Mouse (Mus musculus) heart, adult 8-10 months (tissue): Measurements from ENCODE around the gene Sh3pxd2a. TPM values are rescaled to one million over a fixed set of nuclear protein-coding genes. Genes with fewer than 3 reads are reported as not detected.

Experiments used
- DNase-seq: peaks from one replicate; pipeline ENCODE4 v3.0.0; 2022; ENCODE audit warnings: low spot score
- total RNA-seq, 4 experiments: library from RNA; stranded (reverse); gene quantifications; 2 replicates each; pipeline ENCODE4 v1.2.4; 2022

Gene Sh3pxd2a
- total RNA-seq, 4 experiments from 2014 or later, result 40.6 to 54.7 (median 46.2) TPM

DNA sequence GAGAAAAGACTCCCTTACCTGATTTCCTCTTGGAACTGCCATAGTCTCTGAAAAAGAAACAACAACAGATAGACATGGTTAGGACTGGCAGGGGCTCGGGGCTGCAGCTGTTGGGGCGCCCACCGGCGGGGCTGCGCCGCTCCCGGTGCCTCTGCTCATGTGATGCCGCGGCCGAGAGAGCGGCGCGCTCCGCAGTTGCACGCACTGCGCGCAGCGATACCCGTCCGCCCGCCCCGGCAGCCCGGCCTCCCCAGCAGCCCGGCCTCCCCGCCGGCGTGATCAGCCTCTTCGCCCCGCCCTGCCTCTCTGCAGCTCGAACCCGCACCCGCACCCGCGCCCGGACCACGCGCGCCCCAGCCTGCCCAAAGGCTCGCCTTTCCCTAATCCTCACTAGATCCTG, 120.8 kb downstream of the Sh3pxd2a start:
- no peak for DNase-seq

GRCm38 (mm10) chr19:47339165-47339564, 125.0 kb downstream of the Sh3pxd2a start:
- peak; percentile 86 for DNase-seq

DNA sequence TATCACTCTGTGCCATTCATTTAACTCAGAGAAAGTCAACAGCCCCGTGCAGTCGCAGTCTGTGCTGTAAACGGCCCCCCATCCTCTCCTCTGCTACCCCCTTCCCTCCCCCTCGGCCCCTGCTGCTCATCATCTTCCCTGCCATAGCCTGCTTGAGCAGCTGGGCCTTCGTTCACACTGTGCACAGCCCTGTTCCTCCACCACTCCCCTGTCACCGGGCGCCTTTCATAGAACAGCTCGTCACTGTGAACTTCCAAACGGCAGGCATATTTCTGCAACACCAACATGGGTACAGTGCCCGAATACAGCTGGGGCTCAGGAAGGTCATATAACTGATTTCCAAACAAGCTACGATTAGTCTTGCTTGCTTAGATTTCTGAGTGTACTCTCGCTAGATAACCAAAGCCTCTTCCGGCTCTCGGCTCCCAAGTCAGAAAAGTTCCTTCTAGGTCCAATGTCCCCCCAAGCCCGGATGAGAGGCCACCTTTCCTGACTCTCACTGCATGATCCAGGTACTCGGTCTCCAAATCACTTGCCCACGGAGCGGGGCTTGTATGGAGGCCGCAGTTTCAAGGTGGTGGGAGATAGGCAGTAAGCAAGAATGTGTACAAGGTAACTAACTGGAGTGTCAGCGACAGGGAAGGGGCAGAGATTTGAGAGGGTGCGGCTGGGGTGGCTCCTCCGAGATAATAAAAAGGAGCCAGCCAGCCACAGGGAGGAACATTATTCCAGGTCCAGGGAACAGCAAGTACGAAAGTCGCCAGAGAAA, 125.6 kb downstream of the Sh3pxd2a start:
- DNase-seq, result no peak

GRCm38 (mm10) chr19:47337743-47338142, 126.5 kb downstream of the Sh3pxd2a start:
- DNase-seq, result peak; percentile 88

DNA sequence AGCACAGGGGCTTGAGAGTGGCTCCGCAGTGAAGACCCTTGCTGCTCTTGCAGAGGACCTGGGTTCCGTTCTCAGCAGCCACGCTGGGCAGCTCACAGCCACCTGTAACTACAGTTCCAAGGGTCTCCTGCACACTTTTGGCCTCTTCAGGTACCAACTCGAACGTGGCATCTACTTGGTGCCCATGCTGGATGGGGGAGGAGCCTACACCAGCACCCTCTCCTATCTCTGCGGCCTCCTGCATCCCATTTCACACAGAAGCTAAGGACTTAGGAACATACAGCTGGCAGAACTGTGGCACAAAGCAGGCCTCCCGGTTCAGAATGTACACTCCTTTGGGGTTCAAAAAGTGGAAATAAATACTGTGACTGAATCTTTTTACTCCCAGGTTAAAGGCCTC, 127.0 kb downstream of the Sh3pxd2a start:
- no peak for DNase-seq

DNA sequence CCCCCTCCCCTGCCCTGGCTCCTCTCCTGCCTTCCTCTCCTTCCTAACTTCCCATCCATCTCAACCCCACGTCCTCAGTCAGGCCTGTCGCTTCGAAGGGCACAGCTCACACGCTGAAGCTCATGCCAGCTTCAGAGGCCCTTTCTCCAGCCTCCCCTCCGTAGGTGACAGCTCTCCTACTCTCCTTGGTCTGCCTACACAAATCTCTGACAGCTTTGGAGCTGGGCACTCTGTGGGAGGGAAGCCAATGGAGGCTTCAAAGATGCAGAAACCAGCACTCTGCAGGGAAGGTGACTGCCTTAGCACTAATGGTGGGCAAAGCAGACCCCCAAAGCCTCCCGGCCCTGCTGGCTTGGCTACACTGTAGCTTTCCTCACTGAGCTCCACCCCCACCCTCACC, 128.9 kb downstream of the Sh3pxd2a start:
- DNase-seq, result no peak

- no peak for DNase-seq
Observed at GRCm38 (mm10) chr19:47334713-47335112, 129.5 kb downstream of the Sh3pxd2a start.

GRCm38 (mm10) chr19:47330743-47331227, 133.4 kb downstream of the Sh3pxd2a start:
- DNase-seq, result peak; percentile 77

- no peak for DNase-seq
Observed at GRCm38 (mm10) chr19:47329102-47329501, 135.1 kb downstream of the Sh3pxd2a start.

DNA sequence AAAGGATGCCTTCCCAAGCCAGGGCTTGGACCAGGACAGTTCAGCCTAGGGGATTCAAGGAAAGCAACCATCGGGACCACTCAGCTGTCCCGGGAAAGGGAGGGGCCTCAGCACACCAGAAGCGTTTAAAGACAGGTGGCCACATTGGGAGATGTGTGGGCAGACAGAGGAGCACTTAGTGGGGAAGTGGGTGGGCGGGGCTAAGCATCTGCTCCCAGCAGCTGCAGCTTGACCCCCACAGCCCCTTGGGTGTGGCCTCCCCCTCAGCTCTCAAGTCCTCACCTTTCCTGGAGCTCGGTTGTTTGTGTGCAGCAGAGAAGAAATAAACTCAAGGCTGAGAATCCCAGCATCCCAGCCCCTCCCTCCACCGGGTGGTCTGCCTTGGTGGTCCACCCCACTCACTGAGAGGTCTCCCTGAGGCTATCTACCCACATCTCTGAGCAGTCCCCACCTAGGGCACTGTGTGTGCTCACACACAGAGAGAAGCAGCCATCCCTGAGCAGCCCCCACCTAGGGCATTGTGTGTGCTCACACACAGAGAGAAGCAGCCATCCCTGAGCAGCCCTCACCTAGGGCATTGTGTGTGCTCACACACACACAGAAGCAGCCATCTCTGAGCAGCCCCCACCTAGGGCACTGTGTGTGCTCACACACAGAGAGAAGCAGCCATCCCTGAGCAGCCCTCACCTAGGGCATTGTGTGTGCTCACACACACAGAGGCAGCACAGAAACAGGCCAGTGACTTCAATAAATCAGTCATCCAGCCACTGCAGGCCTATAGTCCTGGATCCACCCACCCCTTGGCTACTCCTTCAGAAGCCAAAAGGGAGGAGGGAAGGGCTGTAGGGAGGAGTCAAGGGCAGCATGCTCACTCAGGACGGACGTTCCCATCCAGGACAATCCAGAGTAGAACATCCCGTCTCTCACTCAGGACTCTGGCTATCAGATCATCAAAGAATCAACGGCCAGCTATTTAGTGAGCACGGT, 136.0 kb downstream of the Sh3pxd2a start:
- DNase-seq, result no peak

DNA sequence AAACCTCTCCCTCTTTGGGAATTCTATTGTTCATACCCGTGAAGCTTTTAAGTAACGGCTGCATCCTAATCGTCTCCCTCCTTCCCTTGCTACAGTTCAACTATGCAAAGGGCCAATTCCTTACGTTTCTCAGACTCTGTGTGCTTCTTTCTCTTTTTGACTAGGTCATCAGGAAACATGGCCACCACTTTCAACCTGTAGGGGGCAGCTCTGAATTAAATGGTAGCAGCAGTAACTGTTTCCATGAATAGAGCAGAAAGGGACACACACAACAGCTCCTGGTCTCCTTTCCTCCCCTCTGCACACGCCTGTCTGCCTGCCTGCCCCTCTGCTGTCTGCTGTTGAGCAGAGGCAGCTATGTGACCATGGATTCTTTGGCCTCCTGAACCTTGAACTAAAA, 138.3 kb downstream of the Sh3pxd2a start:
- no peak for DNase-seq

GRCm38 (mm10) chr19:47323096-47323849, 140.9 kb downstream of the Sh3pxd2a start:
- no peak for DNase-seq

GRCm38 (mm10) chr19:47320331-47320668, 143.9 kb downstream of the Sh3pxd2a start:
- DNase-seq, result peak; percentile 69

DNA sequence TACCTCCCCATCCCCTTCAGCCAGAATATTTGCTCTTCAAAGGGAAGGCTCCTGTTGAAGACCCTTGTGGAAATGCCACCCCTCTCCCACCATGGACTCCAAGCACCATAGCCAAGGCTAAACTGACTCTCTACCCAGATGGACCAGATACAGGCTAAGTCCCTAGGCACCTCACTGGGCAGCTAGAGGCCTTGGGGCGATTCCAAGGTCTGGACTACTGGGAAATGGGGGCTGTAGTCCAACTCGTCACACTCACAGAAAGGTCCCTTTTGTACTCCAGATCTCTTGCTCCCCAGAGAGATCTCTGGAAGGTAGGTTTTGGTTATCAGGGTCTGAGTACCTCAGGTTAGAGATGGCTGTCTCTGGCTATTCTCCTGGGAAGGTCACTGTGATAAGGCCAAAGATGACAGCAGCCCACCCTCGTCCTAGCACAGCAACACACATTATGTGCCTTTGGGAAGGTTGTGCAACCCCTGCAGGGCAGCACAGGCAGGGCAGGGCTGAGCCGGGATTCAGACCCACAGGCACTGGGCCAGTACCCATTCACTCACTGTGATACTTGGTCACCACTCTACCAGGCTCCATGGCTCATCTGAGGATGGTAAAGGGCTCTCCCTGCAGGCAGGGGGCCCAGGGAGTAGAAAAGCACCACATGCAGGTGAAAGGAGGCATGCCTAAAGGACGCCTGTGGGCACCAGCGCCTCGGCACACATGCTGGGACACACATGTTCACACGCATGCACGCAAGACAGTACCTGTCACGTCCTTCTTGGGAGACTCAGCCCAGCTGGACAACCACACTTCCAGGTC, 144.5 kb downstream of the Sh3pxd2a start:
- DNase-seq, result no peak

DNA sequence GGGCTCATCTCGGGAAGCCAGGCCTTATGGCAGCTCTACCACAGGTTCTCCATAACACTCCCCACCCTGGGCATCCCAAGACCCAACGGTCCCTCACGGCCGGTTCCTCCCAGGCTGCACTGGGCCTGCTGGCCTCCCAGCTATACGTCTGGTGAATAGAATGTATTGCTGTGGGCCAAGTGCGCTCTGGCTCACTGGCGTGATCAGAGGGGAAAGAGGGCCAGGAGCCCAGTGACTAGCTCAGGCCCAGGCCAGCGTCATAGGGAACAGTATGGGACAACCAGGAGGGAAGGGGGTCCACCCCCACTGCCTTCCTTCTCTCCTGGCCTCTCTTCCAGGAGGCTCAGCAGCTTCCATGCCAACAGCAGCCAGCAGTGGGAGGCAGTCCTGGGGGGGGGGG, 145.1 kb downstream of the Sh3pxd2a start:
- DNase-seq, result no peak

- no peak for DNase-seq
Observed at GRCm38 (mm10) chr19:47317063-47317938, 146.9 kb downstream of the Sh3pxd2a start.

DNA sequence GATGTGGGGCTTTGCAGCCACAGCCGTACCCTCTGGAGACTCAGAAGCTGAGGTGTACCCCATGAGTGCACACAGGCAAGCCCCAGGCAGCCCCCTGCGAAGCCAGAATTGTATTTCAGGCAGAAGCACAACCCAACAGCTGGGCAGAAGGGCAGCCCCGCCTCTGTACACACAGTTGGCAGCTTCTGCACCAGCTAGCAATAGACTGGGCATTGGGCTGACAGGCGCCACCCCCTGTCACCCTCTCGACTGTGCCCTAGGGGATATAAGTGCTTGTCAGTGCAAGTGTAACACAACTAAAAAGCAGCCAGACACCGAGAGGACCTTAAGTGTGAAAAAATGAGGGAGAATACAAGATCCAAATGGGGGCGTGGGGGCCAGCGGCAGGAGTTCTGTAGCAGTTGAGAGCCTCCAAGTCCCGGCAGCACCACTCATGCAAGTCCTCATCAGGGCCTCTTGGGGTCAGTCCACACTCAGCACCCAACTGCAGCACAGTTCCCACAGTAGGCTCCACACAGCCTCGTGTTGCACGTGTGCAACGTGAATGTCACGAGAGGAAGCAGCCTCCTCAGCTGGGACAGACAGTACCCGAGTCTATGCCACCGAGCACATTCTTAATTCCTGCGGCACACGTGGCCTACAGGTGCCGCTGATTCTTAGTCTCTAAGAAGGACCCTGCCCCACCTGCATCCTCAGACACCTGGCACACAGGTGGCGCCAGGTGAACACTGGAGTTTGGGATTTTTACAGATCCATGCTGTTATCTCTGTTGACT, 147.7 kb downstream of the Sh3pxd2a start:
- DNase-seq, result no peak

DNA sequence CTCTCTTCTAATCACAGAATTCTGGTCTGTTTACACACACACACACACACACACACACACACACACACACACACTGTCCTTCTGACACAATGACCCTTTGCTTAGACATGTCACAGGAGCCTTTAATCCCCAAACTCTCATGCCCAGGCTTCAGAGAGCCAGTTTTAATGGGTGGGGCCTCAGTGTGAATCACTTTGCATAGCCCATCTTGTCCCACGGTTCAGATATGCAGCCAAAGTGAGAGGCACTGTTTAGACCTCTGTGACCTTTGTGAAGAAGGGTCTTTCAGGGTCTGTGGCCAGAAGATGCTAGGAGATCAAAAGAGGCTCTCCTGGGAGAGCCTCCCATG, 148.3 kb downstream of the Sh3pxd2a start:
- DNase-seq, result no peak
